Mouse (Mus musculus) heart, embryonic 15.5 days (tissue): ENCODE results near the gene Gm5800. TPM values are rescaled to one million over a fixed set of nuclear protein-coding genes. Genes with fewer than 3 reads are reported as not detected.
"Not testable (repeated sequence)": the region's sequence is repeated elsewhere in the genome, so short reads cannot be mapped to it uniquely, and the experiment has no call there.

Experiments used
- ATAC-seq: fragments of 200-750 bp; cut with Nextera tagmentation; replicated peaks from 2 replicates; pipeline ENCODE4 v1.8.0; 2017; ENCODE audit warnings: low read depth, moderate TSS enrichment; ENCODE audit not compliant: insufficient number of reproducible peaks, insufficient read depth, low FRiP score
- H3K27ac ChIP-seq: fragments of 300-500 bp; sonication (generic); 2 replicates; pipeline ENCODE4 v1.5.1; 2015; ENCODE audit warnings: mild to moderate bottlenecking, inconsistent platforms
- H3K27me3 ChIP-seq: fragments of 300-500 bp; sonication (generic); 2 replicates; pipeline ENCODE4 v1.6.1; 2015; ENCODE audit warnings: inconsistent platforms
- H3K36me3 ChIP-seq: fragments of 300-500 bp; sonication (generic); 2 replicates; pipeline ENCODE4 v1.6.1; 2015; ENCODE audit warnings: mild to moderate bottlenecking, inconsistent platforms
- H3K4me1 ChIP-seq: fragments of 300-500 bp; sonication (generic); replicated peaks from 2 replicates; pipeline ENCODE4 v1.6.1; 2015; ENCODE audit warnings: inconsistent platforms
- H3K4me2 ChIP-seq: fragments of 300-500 bp; sonication (generic); 2 replicates; pipeline ENCODE4 v1.6.1; 2015; ENCODE audit warnings: inconsistent platforms, mild to moderate bottlenecking, moderate library complexity
- H3K4me3 ChIP-seq: fragments of 300-500 bp; sonication (generic); 2 replicates; pipeline ENCODE4 v1.5.1; 2015; ENCODE audit warnings: mild to moderate bottlenecking, inconsistent platforms
- H3K9ac ChIP-seq: fragments of 300-500 bp; sonication (generic); 2 replicates; pipeline ENCODE4 v1.6.1; 2015; ENCODE audit warnings: mild to moderate bottlenecking, inconsistent platforms
- H3K9me3 ChIP-seq: fragments of 300-500 bp; sonication (generic); replicated peaks from 2 replicates; pipeline ENCODE4 v1.6.1; 2016; ENCODE audit warnings: inconsistent platforms
- WGBS: fragments of 180-500 bp; shearing (Covaris S2); methylation state at CpG from one replicate; pipeline ENCODE4 v1.1.7; 2015; ENCODE audit warnings: mixed read lengths; 5-methylcytosine and 5-hydroxymethylcytosine counted together
- polyA plus RNA-seq: library from polyadenylated mRNA; unstranded; fragments of >200 nt; fragmentation: Nextera tagmentation; extraction: Ambion mirVana; gene quantifications from 2 replicates; pipeline ENCODE4 v1.2.1, GENCODE M21; 2015

Gm5800 gene
- not detected in 2 replicates for polyA plus RNA-seq

GRCm38 (mm10) chr14:51717083-51717482 is at the start of gene Gm5800:
TSS of gene Gm5800 (minus strand) at chr14:51717183.
- Histone ChIP-seq H3K27ac (no peak within 1 kb of the TSS), H3K36me3 (no peaks in the 10 kb centered on the region), H3K27me3 (no peaks in the 10 kb centered on the region), H3K9me3 (no peaks in the 10 kb centered on the region), H3K4me1 (no peaks in the 10 kb centered on the region), H3K9ac (no peak within 1 kb of the TSS), H3K4me3 (no peak within 1 kb of the TSS), H3K4me2 (no peak within 1 kb of the TSS)
- ATAC-seq: no peak
- WGBS: 48% methylated on average over 1 of the region's 1 CpGs

GRCm38 (mm10) chr14:51755944-51756343 is 39.0 kb upstream of the Gm5800 start:
- 63% methylated on average over 2 of the region's 2 CpGs for WGBS
- Histone ChIP-seq H3K4me2 (no peak overlapping the region), H3K27ac (no peak overlapping the region), H3K36me3 (no peaks in the 10 kb centered on the region), H3K9ac (no peak overlapping the region), H3K9me3 (no peaks in the 10 kb centered on the region), H3K4me3 (no peak overlapping the region), H3K4me1 (no peaks in the 10 kb centered on the region), H3K27me3 (no peaks in the 10 kb centered on the region)
- no peak for ATAC-seq

GRCm38 (mm10) chr14:51740347-51741170 is 23.6 kb upstream of the Gm5800 start:
- WGBS: under 1% methylated on average over 42 of the region's 42 CpGs
- H3K4me3 ChIP-seq: peak overlapping the region; percentile 50
- no peak; the same call in 1 of the 2 replicates for ATAC-seq

GRCm38 (mm10) chr14:51739150-51739993 is 22.4 kb upstream of the Gm5800 start:
- peaks cover 20% of the 10 kb centered on the region for H3K4me1 ChIP-seq
- 3% methylated on average over 23 of the region's 24 CpGs for WGBS
- H3K36me3 ChIP-seq: no peaks in the 10 kb centered on the region
- ATAC-seq: no peak
- peaks cover 50% of the 10 kb centered on the region for H3K27me3 ChIP-seq
- H3K4me3 ChIP-seq: peak overlapping the region; percentile 50
- H3K9ac ChIP-seq: no peak overlapping the region
- H3K27ac ChIP-seq: no peak overlapping the region
- peak overlapping the region; percentile 78 for H3K4me2 ChIP-seq
- H3K9me3 ChIP-seq: no peaks in the 10 kb centered on the region

More at GRCm38 (mm10) chr14:51740347-51741170, 23.6 kb upstream of the Gm5800 start:
- H3K9ac ChIP-seq: peak overlapping the region; percentile 49
- H3K4me2 ChIP-seq: peak overlapping the region; percentile 78
- H3K27me3 ChIP-seq: peaks cover 50% of the 10 kb centered on the region
- H3K36me3 ChIP-seq: no peaks in the 10 kb centered on the region
- H3K27ac ChIP-seq: no peak overlapping the region
- H3K9me3 ChIP-seq: no peaks in the 10 kb centered on the region
- H3K4me1 ChIP-seq: peaks cover 20% of the 10 kb centered on the region

- H3K9me3 ChIP-seq: no peaks in the 10 kb centered on the region
- peaks cover 50% of the 10 kb centered on the region for H3K27me3 ChIP-seq
- no peak overlapping the region for H3K27ac ChIP-seq
- H3K4me2 ChIP-seq: peak overlapping the region; percentile 78
- no peaks in the 10 kb centered on the region for H3K36me3 ChIP-seq
- no peak for ATAC-seq
- H3K4me1 ChIP-seq: peaks cover 20% of the 10 kb centered on the region
- 5% methylated on average over 29 of the region's 29 CpGs for WGBS
- peak overlapping the region; percentile 30 for H3K4me3 ChIP-seq
- H3K9ac ChIP-seq: no peak overlapping the region
Measured at GRCm38 (mm10) chr14:51738411-51739149, 21.6 kb upstream of the Gm5800 start.

GRCm38 (mm10) chr14:51737967-51738366 is 21.0 kb upstream of the Gm5800 start:
- peaks cover 50% of the 10 kb centered on the region for H3K27me3 ChIP-seq
- ATAC-seq: no peak
- no peak overlapping the region for H3K27ac ChIP-seq
- H3K36me3 ChIP-seq: no peaks in the 10 kb centered on the region
- no peak overlapping the region for H3K4me3 ChIP-seq
- no peak overlapping the region for H3K9ac ChIP-seq
- no peaks in the 10 kb centered on the region for H3K9me3 ChIP-seq
- no peak overlapping the region for H3K4me2 ChIP-seq
- WGBS: 17% methylated on average over 12 of the region's 12 CpGs
- H3K4me1 ChIP-seq: peaks cover 20% of the 10 kb centered on the region

- not testable (repeated sequence) for H3K9ac ChIP-seq, H3K4me2 ChIP-seq, H3K36me3 ChIP-seq, H3K27ac ChIP-seq, ATAC-seq, H3K9me3 ChIP-seq, H3K4me1 ChIP-seq, H3K4me3 ChIP-seq, H3K27me3 ChIP-seq
- WGBS: 71% methylated on average over 2 of the region's 2 CpGs
Measured at GRCm38 (mm10) chr14:51695368-51695767, 21.6 kb downstream of the Gm5800 start, which contains the start of gene Gm17079. TSS of gene Gm17079 (minus strand) at chr14:51695468.

- Histone ChIP-seq H3K4me2 (no peak overlapping the region), H3K27me3 (no peaks in the 10 kb centered on the region), H3K4me1 (no peaks in the 10 kb centered on the region), H3K9ac (no peak overlapping the region), H3K4me3 (no peak overlapping the region), H3K27ac (no peak overlapping the region), H3K9me3 (no peaks in the 10 kb centered on the region), H3K36me3 (no peaks in the 10 kb centered on the region)
- ATAC-seq: no peak
- 73% methylated on average over 5 of the region's 5 CpGs for WGBS
Measured at GRCm38 (mm10) chr14:51677269-51677668, 39.7 kb downstream of the Gm5800 start.

Other genes starting within 250 kb of the Gm5800 start
- gene Gm5622, start 164.4 kb downstream of the Gm5800 start, polyA plus RNA-seq: not detected in 2 replicates
- not detected in 2 replicates for gene Gm17175, start 143.1 kb downstream of the Gm5800 start, polyA plus RNA-seq
- not detected in 2 replicates for gene Gm17174, start 125.0 kb downstream of the Gm5800 start, polyA plus RNA-seq
- gene Gm17078, start 105.9 kb downstream of the Gm5800 start, polyA plus RNA-seq: not detected in 2 replicates
- gene Gm4181, start 81.5 kb downstream of the Gm5800 start, polyA plus RNA-seq: not detected in 2 replicates
- not detected in 2 replicates for gene Gm17079, start 21.7 kb downstream of the Gm5800 start, polyA plus RNA-seq
- not detected in 2 replicates for gene Ang4, start 56.4 kb upstream of the Gm5800 start, polyA plus RNA-seq
- not detected in 2 replicates for gene AY358078, start 82.9 kb upstream of the Gm5800 start, polyA plus RNA-seq
- not detected in 2 replicates for gene Ear6, start 136.5 kb upstream of the Gm5800 start, polyA plus RNA-seq
- gene Mettl17, start 167.7 kb upstream of the Gm5800 start, polyA plus RNA-seq: 35.6 and 39.4 TPM in 2 replicates
- 0.29 and 0.34 TPM in 2 replicates for gene Slc39a2, start 175.7 kb upstream of the Gm5800 start, polyA plus RNA-seq
- 330 and 367 TPM in 2 replicates for gene Ndrg2, start 197.0 kb upstream of the Gm5800 start, polyA plus RNA-seq
- gene Tppp2, start 201.2 kb upstream of the Gm5800 start, polyA plus RNA-seq: not detected in 2 replicates
- gene Rnase13, start 205.6 kb upstream of the Gm5800 start, polyA plus RNA-seq: not detected in 2 replicates